Mouse (Mus musculus) liver, postnatal 0 days (tissue): ENCODE measurements around the gene Gm49711.

Experiments used
- CTCF ChIP-seq: sonication (generic); IDR thresholded peaks from 2 replicates; pipeline ENCODE4 v1.5.1; 2016; ENCODE audit warnings: antibody characterized with exemption, low read depth
- EP300 ChIP-seq: IDR thresholded peaks from 2 replicates; pipeline ENCODE4 v1.6.1; 2016; ENCODE audit warnings: antibody characterized with exemption, low read depth, mild to moderate bottlenecking

DNA sequence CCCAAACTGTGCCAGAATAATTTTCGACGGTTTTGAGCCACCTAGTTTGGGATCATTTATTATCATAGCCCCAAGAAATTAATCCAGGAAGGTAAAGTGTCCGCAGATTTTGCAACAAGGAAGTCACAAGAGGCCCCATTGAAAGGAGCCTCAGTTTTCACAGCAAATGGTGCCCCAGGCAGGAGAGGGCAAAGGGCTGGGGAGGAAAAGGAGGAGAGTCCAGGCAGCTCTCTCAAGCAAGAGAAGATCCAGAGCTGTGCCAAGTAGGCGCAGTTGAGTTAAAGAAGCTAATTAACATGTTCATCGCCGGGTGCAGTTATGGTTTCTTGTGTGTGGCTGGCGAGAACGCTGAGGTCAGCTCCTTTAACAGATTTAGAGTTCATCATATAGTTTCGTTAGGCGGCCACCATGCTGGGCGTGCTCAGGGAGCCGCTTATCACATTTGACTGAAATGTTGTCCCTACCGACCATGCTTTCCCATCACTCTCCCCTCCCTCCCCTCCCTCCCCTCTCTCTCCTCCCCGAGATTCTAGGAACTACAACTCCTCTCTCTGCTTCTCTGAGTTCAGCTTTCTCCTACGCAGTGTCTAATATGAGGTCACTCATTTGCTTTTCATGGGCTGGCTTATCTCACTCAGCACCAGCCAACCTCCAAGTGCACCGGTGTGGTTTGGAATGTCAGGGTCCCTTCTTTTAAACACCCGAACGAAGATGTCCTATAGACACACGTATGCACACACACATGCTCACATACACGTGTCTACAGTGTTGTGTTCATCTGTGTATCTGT is 35.4 kb upstream of the Gm49711 start:
- TF ChIP-seq CTCF (no peak), EP300 (no peak)
